Mouse (Mus musculus) limb, embryonic 10.5 days (tissue): ENCODE results near the gene Oxsr1. TPM values are rescaled to one million over a fixed set of nuclear protein-coding genes. Genes with fewer than 3 reads are reported as not detected.

Experiments
- DNase-seq: peaks from one replicate; pipeline ENCODE4 v3.0.0-alpha.2; 2017; ENCODE audit warnings: low spot score
- H3K27ac ChIP-seq: fragments of 300-500 bp; sonication (generic); 2 replicates; pipeline ENCODE4 v1.5.1; 2016; ENCODE audit warnings: mild to moderate bottlenecking
- H3K27me3 ChIP-seq: fragments of 300-500 bp; sonication (generic); 2 replicates; pipeline ENCODE4 v1.6.1; 2016; ENCODE audit warnings: low read depth, mild to moderate bottlenecking; ENCODE audit not compliant: poor library complexity, severe bottlenecking
- H3K36me3 ChIP-seq: fragments of 300-500 bp; sonication (generic); 2 replicates; pipeline ENCODE4 v1.6.1; 2016; ENCODE audit warnings: mild to moderate bottlenecking, moderate library complexity
- H3K4me1 ChIP-seq: fragments of 300-500 bp; sonication (generic); 2 replicates; pipeline ENCODE4 v1.6.1; 2016
- H3K4me3 ChIP-seq: fragments of 300-500 bp; sonication (generic); 2 replicates; pipeline ENCODE4 v1.5.1; 2016; ENCODE audit warnings: mild to moderate bottlenecking, moderate library complexity
- H3K9me3 ChIP-seq: fragments of 300-500 bp; sonication (generic); replicated peaks from 2 replicates; pipeline ENCODE4 v1.6.1; 2016; ENCODE audit warnings: mild to moderate bottlenecking
- WGBS: fragments of 180-500 bp; shearing (Covaris S2); methylation state at CpG from one replicate; pipeline ENCODE4 v1.1.7; 2016; 5-methylcytosine and 5-hydroxymethylcytosine counted together
- polyA plus RNA-seq: library from polyadenylated mRNA; unstranded; fragments of >200 nt; fragmentation: Nextera tagmentation; extraction: Ambion mirVana; gene quantifications from 2 replicates; pipeline ENCODE4 v1.2.1, GENCODE M21; 2016

Gene Oxsr1
- polyA plus RNA-seq, 1 experiment from 2014 or later: 11.9 TPM

DNA sequence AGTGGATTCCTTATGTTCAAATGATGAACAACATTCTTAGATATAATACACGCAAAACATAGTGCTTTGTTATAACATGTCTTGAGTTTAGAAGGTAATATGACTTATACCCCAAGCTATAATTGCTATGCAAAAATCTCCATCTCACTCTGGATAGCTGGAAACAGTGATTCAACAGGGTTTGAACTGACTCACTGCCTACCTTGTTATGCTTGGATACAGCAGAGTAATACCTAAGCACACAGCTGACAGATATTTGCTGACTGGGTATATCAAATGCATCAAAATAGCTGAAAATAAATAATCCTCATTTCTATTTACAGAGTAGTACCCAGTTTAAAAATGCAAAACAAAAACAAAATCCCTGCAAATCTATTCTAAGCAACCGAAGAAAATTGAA lies 63.4 kb downstream of the Oxsr1 start:
- Histone ChIP-seq H3K27ac (no peak overlapping the region), H3K36me3 (peaks cover 67% of the 10 kb centered on the region), H3K27me3 (no peaks in the 10 kb centered on the region), H3K4me3 (no peak overlapping the region), H3K4me1 (no peaks in the 10 kb centered on the region), H3K9me3 (no peaks in the 10 kb centered on the region)
- no peak for DNase-seq
- WGBS: 94% methylated on average over 2 of the region's 2 CpGs

DNA sequence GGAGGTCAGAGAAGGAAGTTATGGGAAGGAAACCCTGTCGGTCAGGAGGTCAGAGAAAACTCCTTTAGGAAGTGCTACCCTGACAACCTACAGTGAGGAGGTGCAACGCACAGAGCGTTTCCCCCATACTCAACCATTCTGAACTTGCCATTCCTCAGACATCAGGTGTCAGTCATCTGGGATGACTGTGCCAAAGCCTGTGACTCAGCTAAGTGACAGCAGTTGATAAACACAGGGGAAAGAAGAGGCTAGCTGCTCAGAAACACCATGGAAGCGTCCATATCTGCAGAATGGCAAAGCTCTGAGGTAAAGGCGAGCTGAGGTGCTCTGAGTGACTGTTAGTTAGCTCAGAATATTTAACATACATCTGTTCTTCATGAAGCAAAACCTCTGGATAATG lies 64.1 kb downstream of the Oxsr1 start:
- 84% methylated on average over 5 of the region's 5 CpGs for WGBS
- Histone ChIP-seq H3K27me3 (no peaks in the 10 kb centered on the region), H3K4me3 (no peak overlapping the region), H3K27ac (no peak overlapping the region), H3K9me3 (no peaks in the 10 kb centered on the region), H3K4me1 (no peaks in the 10 kb centered on the region), H3K36me3 (peaks cover 71% of the 10 kb centered on the region)
- DNase-seq: no peak

DNA sequence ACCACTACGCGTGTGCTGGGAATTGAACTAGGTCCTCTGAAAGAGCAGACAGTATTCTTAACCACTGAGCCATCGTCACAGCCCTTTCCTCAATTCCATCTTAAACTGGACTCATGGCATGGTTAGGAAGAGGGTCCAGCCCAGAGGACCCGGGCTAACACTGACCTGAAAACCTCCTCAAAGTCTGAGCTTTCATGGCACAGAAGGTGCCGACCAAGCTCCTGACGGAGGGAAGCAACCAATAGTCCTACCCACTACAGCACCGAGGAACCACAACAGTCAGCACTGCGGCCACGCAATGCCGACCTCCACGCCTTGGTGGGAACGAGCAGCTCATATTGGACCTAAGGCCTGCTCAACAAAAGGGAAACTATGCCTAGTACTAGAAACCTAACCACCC lies 66.1 kb downstream of the Oxsr1 start:
- no peak overlapping the region for H3K4me3 ChIP-seq
- H3K9me3 ChIP-seq: no peaks in the 10 kb centered on the region
- H3K36me3 ChIP-seq: peaks cover 75% of the 10 kb centered on the region
- no peak for DNase-seq
- no peaks in the 10 kb centered on the region for H3K27me3 ChIP-seq
- 97% methylated on average over 12 of the region's 12 CpGs for WGBS
- H3K27ac ChIP-seq: no peak overlapping the region
- no peaks in the 10 kb centered on the region for H3K4me1 ChIP-seq

DNA sequence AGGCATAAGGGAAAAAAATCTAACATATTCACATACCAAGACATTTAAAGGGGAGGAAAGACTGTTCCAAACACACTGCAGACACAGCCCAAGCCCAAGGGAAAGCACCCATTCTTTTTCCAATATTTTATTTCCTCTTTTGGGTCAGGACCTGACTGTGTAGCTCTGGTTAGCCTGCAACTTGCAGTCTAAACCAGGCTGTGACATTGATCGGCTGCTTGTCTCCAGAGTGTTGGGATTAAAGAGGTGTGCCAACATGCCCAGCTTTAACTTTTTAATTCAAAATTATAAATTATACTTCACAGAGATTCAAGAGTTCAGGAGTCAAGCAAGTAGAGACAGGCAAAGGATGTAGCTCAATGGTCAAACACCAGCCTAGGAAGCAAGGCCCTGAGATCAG lies 67.1 kb downstream of the Oxsr1 start:
- no peaks in the 10 kb centered on the region for H3K9me3 ChIP-seq
- no peaks in the 10 kb centered on the region for H3K4me1 ChIP-seq
- no peak overlapping the region for H3K27ac ChIP-seq
- WGBS: 98% methylated on average over 1 of the region's 1 CpGs
- no peak overlapping the region for H3K4me3 ChIP-seq
- H3K27me3 ChIP-seq: no peaks in the 10 kb centered on the region
- peaks cover 84% of the 10 kb centered on the region for H3K36me3 ChIP-seq
- DNase-seq: no peak

DNA sequence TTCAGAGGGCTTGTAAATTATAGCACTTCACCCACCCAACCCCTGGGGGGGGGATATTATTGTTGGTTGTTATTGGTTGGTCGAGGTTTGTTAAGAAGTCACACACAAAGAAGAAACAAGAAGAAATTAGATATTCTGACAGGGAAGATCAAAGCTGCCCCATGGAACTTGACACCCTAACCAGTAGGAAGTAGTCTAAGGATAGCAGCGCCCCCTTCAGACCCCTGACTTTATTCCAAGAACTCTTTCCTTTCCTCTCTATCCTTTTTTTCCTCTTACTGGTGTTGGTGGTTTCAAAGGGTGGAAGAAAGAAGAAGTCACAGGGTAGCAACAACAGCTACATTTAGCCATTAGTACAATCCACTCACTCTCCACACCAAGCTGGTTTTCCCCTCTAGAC lies 68.0 kb downstream of the Oxsr1 start:
- no peak overlapping the region for H3K27ac ChIP-seq
- DNase-seq: no peak
- H3K27me3 ChIP-seq: no peaks in the 10 kb centered on the region
- H3K4me1 ChIP-seq: no peaks in the 10 kb centered on the region
- WGBS: 81% methylated on average over 2 of the region's 2 CpGs
- no peaks in the 10 kb centered on the region for H3K9me3 ChIP-seq
- H3K4me3 ChIP-seq: no peak overlapping the region
- H3K36me3 ChIP-seq: peaks cover 85% of the 10 kb centered on the region

DNA sequence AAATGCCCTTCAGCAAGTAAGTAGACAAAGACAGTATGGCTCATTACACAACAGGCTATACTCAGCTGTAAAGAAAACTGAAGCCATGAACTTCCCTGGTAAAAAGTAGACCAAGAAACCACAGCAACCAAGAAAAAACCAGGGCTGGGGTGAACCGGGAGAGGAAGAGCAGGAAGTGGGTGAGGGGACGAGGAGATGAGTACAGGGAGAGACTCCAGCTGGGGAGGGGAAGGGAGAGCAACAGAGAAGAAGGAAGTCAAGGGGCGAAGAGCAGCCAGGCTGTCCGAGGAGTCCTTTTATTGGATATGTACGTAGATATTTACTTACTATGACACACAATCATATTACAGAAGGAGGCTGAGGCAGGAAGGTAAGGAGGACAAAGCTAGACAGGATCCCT lies 74.2 kb downstream of the Oxsr1 start:
- DNase-seq: no peak
- Histone ChIP-seq H3K9me3 (no peaks in the 10 kb centered on the region), H3K4me1 (no peaks in the 10 kb centered on the region), H3K27ac (no peak overlapping the region), H3K27me3 (no peaks in the 10 kb centered on the region), H3K36me3 (peaks cover 68% of the 10 kb centered on the region), H3K4me3 (no peak overlapping the region)
- 90% methylated on average over 5 of the region's 5 CpGs for WGBS

DNA sequence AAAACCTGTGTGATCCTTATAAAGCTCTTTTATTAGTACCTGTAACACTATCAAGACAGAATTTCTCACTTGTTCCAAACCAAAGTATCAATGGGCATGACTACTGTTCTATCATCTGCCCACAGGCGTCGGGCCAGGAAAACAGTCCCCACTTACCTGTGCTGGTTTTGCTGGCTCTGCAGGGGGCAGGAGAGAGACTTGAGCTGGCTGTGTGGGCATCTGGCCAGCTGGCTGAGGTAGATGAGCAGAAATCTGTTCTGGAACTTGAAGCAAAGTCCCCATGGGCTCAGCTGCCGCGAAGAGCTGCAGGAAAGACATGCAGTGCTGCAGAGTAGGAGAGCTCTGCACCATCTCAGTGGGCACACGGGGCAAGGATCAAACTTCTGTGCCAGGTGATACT lies 75.4 kb downstream of the Oxsr1 start:
- DNase-seq: no peak
- H3K27me3 ChIP-seq: no peaks in the 10 kb centered on the region
- no peak overlapping the region for H3K4me3 ChIP-seq
- 93% methylated on average over 5 of the region's 5 CpGs for WGBS
- H3K9me3 ChIP-seq: no peaks in the 10 kb centered on the region
- peaks cover 71% of the 10 kb centered on the region for H3K36me3 ChIP-seq
- no peak overlapping the region for H3K27ac ChIP-seq
- no peaks in the 10 kb centered on the region for H3K4me1 ChIP-seq

DNA sequence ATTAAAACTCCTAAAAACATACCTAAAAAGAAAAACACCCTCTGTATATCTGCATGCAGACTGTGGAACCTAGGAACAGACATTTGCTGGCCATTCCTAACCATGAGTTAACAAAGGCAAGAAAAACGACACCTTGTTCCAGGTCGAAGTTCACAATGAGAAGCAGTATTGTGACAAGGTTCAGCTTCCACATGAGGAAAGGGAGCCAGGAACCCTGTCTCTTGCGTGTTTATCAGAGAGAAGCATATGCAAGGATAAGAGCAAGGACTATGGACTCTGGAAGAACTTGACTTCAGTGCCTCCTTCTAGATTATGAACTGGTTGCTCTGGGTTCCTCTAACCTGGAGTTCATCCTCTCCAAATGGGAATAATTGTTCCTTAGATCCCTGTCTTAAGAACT lies 78.2 kb downstream of the Oxsr1 start:
- no peak for DNase-seq
- Histone ChIP-seq H3K27me3 (no peaks in the 10 kb centered on the region), H3K4me3 (no peak overlapping the region), H3K4me1 (no peaks in the 10 kb centered on the region), H3K36me3 (peaks cover 69% of the 10 kb centered on the region), H3K27ac (no peak overlapping the region), H3K9me3 (no peaks in the 10 kb centered on the region)
- WGBS: 88% methylated on average over 3 of the region's 3 CpGs

DNA sequence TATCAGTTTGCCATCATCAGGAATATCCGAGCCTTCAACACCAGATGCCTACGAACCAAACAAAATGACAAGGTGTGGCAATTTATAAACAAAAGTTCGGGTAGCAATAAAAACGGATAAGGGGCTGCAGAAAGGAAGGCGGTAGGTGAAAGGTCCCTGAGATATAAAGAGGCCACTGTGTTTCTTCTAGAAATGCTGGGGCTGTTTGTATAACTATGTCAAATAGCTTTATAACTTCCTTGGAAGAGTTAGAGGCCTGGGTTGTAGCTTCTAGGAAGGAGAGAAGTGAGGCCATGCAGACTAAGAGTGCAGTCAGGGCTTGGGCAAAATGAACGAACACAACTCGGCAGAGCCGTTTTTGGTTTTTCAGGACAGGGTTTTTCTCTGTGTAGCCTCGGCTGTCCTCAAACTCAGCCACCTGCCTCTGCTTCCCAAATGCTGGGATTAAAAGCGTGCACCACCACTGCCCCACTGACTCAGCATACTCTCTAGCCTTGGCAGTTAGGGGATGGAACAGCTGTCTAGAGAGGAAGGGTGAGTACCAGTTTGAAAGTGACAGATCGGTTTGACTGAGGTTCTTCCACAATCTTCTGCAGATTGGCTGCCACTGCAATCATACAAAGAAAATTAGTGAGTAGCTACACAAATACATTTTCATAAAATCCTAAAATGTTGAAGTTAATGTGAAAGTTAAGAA lies 80.9 kb downstream of the Oxsr1 start:
- no peaks in the 10 kb centered on the region for H3K9me3 ChIP-seq

DNA sequence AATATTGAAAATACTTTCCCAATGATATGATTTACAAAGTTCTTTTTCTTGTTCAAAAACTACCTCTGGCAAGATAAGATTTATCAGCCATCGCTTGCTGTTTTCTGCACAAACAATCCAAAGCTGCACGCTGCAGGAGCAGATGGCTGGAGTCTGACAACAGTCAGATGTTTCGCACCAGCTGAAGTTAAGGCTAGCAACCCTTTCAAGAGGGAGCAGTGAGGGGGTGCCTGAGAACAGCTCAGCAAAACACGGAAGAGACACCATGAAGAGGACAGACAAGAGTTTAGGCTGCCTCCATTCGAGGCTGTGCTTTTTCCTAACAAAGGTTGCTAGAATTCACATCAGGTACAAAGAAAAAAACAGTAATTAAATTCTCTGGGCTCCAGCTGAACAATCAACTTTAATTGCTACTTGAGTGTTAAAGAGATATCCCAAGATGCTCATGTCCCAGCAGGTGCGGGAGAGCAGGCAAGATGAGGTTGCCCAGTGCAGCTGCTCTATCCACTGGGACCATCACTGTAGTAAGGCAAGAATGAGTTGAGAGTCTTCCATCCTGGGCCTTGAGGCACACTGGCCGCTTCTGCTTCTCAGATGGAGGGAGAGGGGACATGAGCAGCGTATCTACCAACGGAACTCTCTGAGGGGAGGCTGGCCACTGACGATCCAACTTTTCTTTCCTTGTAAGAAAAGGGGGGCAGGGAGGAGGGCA lies 81.8 kb downstream of the Oxsr1 start:
- Histone ChIP-seq H3K4me1 (no peaks in the 10 kb centered on the region), H3K27ac (no peak overlapping the region), H3K4me3 (no peak overlapping the region), H3K36me3 (peaks cover 57% of the 10 kb centered on the region), H3K27me3 (no peaks in the 10 kb centered on the region), H3K9me3 (no peaks in the 10 kb centered on the region)
- DNase-seq: no peak
- 90% methylated on average over 10 of the region's 10 CpGs for WGBS

More for the DNA sequence above, 80.9 kb downstream of the Oxsr1 start:
- DNase-seq: no peak
- no peaks in the 10 kb centered on the region for H3K27me3 ChIP-seq
- no peaks in the 10 kb centered on the region for H3K4me1 ChIP-seq
- H3K36me3 ChIP-seq: peaks cover 60% of the 10 kb centered on the region
- H3K27ac ChIP-seq: no peak overlapping the region
- WGBS: 83% methylated on average over 11 of the region's 11 CpGs
- no peak overlapping the region for H3K4me3 ChIP-seq

DNA sequence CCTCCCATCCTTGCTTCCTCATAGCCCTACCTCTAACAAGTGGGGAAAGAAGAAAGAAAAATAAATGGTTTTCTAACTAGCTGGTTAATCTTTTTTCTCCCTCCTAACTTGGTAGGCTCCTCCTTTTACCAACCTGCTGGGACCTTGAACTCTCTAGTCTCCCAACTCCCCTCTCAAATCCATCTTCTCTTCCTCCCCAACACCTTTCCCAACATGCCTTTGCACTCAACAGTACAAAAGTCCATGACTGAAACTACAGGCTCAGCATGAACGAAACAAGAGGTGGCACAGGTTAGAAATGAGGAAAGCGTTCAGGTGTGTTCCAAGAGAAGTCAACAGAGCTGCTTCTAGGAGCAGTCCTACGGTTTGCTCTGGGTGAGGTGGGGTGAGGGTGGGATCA lies 83.0 kb downstream of the Oxsr1 start:
- Histone ChIP-seq H3K36me3 (peaks cover 48% of the 10 kb centered on the region), H3K27me3 (no peaks in the 10 kb centered on the region), H3K4me1 (no peaks in the 10 kb centered on the region), H3K9me3 (no peaks in the 10 kb centered on the region), H3K27ac (no peak overlapping the region), H3K4me3 (no peak overlapping the region)
- 96% methylated on average over 3 of the region's 3 CpGs for WGBS
- no peak for DNase-seq

DNA sequence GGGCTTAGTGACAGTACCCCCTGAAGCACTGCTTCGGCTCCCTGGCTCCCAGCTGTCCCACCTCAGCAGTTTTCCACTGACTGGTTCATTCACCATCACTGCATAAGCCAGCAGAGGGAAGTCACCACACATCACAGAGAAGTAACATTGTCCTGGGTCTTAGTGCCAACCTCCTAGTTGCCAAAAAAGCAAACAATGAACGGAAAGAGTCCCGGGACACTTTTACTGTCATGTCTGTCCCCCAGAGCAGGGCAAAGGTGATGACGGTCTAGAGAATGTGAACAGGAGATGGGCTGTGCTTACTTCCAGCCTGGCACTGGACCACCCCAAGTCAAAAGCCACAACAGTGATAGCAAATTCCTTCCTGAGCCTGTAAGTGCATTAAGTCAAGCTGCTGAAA lies 83.4 kb downstream of the Oxsr1 start:
- H3K27ac ChIP-seq: no peak overlapping the region
- no peaks in the 10 kb centered on the region for H3K9me3 ChIP-seq
- no peak for DNase-seq
- no peaks in the 10 kb centered on the region for H3K27me3 ChIP-seq
- 93% methylated on average over 4 of the region's 4 CpGs for WGBS
- H3K36me3 ChIP-seq: peaks cover 43% of the 10 kb centered on the region
- no peaks in the 10 kb centered on the region for H3K4me1 ChIP-seq
- no peak overlapping the region for H3K4me3 ChIP-seq

DNA sequence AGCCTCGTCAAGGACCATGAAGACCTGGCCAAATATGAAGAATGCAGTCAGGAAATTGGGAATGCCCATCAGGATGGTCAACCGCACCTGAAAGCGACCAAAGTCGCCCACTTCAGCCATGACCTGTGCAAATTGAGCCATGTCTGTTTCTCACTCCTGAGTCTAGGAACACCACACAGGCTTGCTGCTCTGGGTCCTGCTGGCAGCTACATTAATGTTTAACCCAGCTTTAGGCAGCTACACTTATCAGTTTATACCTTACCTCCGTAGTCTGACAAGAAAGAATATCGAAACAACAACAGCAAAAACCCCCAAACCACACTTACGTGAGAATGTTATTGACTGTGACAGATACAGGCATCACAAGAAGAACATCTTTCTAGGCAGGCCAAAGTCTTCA lies 90.7 kb downstream of the Oxsr1 start:
- no peaks in the 10 kb centered on the region for H3K36me3 ChIP-seq
- 96% methylated on average over 7 of the region's 7 CpGs for WGBS
- no peak overlapping the region for H3K4me3 ChIP-seq
- no peaks in the 10 kb centered on the region for H3K27me3 ChIP-seq
- no peaks in the 10 kb centered on the region for H3K4me1 ChIP-seq
- no peak overlapping the region for H3K27ac ChIP-seq
- no peak for DNase-seq
- no peaks in the 10 kb centered on the region for H3K9me3 ChIP-seq
